Mouse (Mus musculus): ENCODE results near the gene Mgea5.

Gene Mgea5

GRCm38 (mm10) chr19:45795406-45795944, 11.8 kb upstream of the Mgea5 start:
- DNase-seq: peak; percentile 78

GRCm38 (mm10) chr19:45794718-45795117, 11.1 kb upstream of the Mgea5 start:
- peak; percentile 79 for DNase-seq

GRCm38 (mm10) chr19:45792404-45792803, 8.8 kb upstream of the Mgea5 start:
- DNase-seq: peak; percentile 74

GRCm38 (mm10) chr19:45789888-45790874, 6.5 kb upstream of the Mgea5 start:
- peak; percentile 91 for DNase-seq

- DNase-seq: no peak
These were observed 5.7 kb upstream of the Mgea5 start for GRCm38 (mm10) chr19:45789365-45789764.

- no peak for DNase-seq
These were observed 4.7 kb upstream of the Mgea5 start for GRCm38 (mm10) chr19:45788337-45788736.

GRCm38 (mm10) chr19:45787450-45787849, 3.8 kb upstream of the Mgea5 start:
- DNase-seq: no peak

GRCm38 (mm10) chr19:45785470-45785869, 1.8 kb upstream of the Mgea5 start:
- DNase-seq: no peak

GRCm38 (mm10) chr19:45783933-45784576, 418 bp upstream of the Mgea5 start:
- DNase-seq: peak; percentile 89

GRCm38 (mm10) chr19:45782315-45783001, 1.2 kb downstream of the Mgea5 start:
- peak; percentile 98 for DNase-seq

GRCm38 (mm10) chr19:45781676-45782075, 2.0 kb downstream of the Mgea5 start:
- DNase-seq: no peak

- DNase-seq: peak; percentile 87
These were observed 3.2 kb downstream of the Mgea5 start for GRCm38 (mm10) chr19:45780350-45780915.

GRCm38 (mm10) chr19:45775486-45775885, 8.2 kb downstream of the Mgea5 start:
- DNase-seq: no peak

- no peak for DNase-seq
These were observed 12.1 kb downstream of the Mgea5 start for GRCm38 (mm10) chr19:45771501-45771900.

GRCm38 (mm10) chr19:45760810-45761209, 22.8 kb downstream of the Mgea5 start:
- DNase-seq: no peak

- no peak for DNase-seq
These were observed 25.0 kb downstream of the Mgea5 start for GRCm38 (mm10) chr19:45758671-45759070.

- no peak for DNase-seq
These were observed 30.1 kb downstream of the Mgea5 start for GRCm38 (mm10) chr19:45753551-45753950.

GRCm38 (mm10) chr19:45751881-45752280, 31.8 kb downstream of the Mgea5 start:
- DNase-seq: no peak

- peak; percentile 98 for DNase-seq
These were observed 34.2 kb downstream of the Mgea5 start, which contains the start of gene Npm3 for GRCm38 (mm10) chr19:45749243-45750043. Gene Npm3 (minus strand): TSS chr19:45749591.

GRCm38 (mm10) chr19:45748691-45749242, 34.9 kb downstream of the Mgea5 start:
- peak; percentile 93 for DNase-seq

GRCm38 (mm10) chr19:45748206-45748605, 35.4 kb downstream of the Mgea5 start:
- DNase-seq: no peak
